Mouse (Mus musculus) G1E (cell line): ENCODE measurements around the gene Kalrn.

Experiments used
- CTCF ChIP-seq: IDR thresholded peaks from 2 replicates; pipeline ENCODE4 v1.5.1; 2012; ENCODE audit warnings: low read depth, low read length, inconsistent platforms, mixed read lengths
- GATA1 ChIP-seq: IDR thresholded peaks from 2 replicates; pipeline ENCODE4 v1.6.1; 2012; ENCODE audit warnings: borderline replicate concordance, low read length, inconsistent platforms, mixed read lengths
- GATA2 ChIP-seq: IDR thresholded peaks from 2 replicates; pipeline ENCODE4 v1.6.1; 2012; ENCODE audit warnings: low read depth, low read length, inconsistent platforms, borderline replicate concordance
- POLR2AphosphoS5 ChIP-seq: IDR thresholded peaks from 2 replicates; pipeline ENCODE4 v1.6.1; 2012; ENCODE audit warnings: low read depth, low read length, inconsistent platforms; ENCODE audit not compliant: insufficient replicate concordance
- TAL1 ChIP-seq: conservative IDR thresholded peaks from 2 replicates; pipeline ENCODE4 v1.6.1; 2012; ENCODE audit warnings: low read depth, low read length, inconsistent platforms, mixed read lengths

- no peak for TF ChIP-seq CTCF
- no peak for TF ChIP-seq GATA1
- TF ChIP-seq GATA2 = no peak
- TF ChIP-seq TAL1 = no peak
- no peak for TF ChIP-seq POLR2AphosphoS5
Observed at GRCm38 (mm10) chr16:33930785-33931184, 642.5 kb downstream of the Kalrn start.
